Mouse (Mus musculus): ENCODE measurements around the gene Lin28b.

Lin28b gene

DNA sequence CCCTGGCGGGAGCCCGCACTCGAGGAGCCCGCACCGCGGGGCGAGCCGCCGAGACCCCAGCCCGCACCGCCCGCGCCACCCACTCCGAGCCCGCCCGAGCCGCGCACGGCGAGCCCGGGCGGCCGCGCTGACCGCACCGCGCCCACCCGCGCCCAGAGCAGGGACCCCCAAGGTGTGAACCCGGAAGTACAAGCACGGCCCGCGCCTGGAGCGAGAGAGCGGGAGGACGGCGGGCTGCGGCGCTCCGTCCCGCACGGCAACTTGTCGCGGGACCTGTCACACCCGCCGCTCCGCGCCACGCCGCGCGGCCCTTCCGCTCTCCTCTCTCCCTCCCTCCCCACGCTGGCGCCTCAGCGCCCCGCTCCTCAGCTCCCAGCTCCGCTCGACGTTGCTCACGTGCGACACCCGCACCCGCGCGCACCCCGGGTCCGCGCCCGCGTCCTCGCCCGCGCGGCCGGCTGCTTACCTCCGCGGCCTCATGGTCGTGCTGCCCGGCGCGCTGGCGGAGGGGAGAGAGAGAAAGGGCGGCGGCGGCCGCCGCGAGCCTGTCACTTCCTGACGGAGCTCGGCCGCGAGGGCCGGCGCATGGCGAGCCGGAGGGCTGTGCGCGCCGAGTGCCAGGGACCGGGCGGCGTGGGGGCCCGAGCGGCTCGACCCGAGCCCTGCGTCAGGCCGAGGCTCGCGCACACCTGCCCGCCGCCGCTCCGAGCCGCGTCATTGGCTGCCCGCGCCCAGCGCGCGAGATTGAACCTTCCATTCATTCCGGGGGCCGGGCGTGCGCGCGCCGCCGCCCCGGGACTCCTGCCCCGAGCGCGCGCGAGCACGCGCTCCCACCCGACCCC, at the start of gene Lin28b:
TSS of gene Lin28b (minus strand) at position 635 of the 842 bp plus-strand sequence.
- DNase-seq (ENCODE audit: low spot score) = peak; percentile 90

DNA sequence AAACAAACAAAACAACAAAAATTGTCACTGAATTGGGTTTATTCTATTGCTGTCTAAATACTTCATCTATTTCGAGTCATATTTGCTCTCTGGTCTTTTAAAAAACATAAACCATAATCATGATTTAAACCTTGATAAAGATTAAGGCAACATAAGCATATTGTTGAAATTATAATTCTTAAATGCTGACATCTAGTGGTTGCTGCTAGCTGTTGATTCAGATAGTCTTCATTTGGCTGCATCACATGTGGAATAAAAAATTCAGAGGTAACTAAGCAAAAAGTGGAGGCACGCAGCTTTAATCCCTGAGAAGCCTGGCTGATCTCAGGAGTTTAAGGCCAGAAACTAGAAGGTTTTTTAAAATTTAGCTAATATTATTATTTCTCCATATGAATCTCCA, 25.6 kb upstream of the Lin28b start:
- DNase-seq (ENCODE audit: low spot score) = no peak

DNA sequence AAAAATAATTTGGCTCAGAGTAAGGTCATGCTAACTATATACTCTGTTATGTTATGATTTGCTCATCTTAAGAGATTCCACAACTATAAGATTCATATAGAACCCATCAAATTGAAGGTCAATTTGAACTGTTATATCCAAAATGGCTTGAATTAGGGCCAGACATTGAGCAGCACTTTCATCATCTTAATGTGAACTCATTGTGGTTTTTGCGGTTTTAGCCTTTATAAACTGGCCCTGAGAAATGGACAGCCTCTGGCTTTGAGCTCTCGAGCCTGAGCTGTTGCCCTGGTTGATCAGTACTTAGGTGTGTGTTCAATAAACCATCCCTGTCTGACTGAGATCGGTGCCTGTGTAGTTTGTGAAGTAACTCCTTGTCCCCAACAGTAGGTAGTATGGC, 24.5 kb upstream of the Lin28b start:
- DNase-seq (ENCODE audit: low spot score) = no peak

DNA sequence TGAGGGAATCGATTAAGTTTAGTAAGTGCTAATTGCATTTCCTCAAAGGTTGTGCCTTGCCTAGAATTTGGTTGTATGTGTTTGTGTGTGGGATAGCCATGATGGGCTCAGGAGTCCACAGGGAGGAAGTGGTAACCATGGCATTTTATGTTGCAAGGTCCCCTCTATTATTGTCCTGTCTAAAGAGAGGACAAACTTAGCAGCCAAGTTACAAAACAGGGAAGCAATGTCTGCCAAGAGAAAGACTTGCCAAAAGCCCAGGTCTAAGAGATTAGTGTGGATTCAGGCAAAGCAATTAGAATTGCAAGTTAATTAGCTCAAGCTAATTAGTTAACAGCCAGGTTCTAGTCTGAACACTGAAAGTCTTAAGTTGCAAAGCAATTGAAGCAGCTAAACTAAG, 14.1 kb upstream of the Lin28b start:
- DNase-seq (ENCODE audit: low spot score) = no peak

DNA sequence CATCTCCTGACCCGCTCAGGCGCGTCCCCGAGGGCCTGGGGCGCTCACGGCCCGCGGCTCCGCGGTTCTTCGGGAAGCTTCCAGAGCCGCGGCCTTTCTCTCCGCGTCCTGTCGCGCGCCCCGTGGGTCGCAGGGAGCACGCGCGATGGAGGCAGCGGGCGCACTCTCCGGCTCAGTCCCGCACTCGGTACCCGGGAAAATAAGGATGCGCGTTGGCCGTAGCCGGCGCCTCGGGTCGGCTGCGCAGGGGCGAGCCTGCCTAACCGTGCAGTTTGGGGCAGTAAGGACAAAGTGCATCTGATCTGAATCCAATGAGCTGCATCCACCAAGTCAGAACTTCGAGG, 380 bp upstream of the Lin28b start:
- no peak for DNase-seq (ENCODE audit: low spot score)

DNA sequence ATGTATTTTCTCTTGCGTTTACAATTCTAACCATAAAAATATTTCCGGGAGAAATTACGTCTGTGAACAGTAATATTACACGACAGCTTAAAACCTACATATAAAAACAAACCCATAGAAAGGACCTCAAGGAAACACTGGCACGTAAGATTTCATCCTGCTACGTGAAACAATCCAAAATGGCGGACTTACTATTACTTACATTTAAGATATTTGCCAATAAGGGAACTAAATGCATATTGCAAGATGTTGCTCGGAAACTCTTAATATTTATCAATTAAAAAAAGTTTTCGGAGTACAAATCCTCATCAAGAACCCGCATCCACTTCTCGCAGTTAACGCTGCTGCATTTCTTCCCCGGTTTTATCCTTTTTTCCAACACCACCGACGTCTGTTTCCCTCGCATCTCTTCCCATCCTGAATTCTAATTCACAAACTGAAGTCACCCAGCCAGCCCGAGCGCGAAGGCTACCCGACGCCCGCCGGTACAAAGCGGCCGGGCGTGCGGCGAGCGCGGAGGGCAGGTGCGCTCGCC, 902 bp downstream of the Lin28b start:
- DNase-seq (ENCODE audit: low spot score) = peak; percentile 54

DNA sequence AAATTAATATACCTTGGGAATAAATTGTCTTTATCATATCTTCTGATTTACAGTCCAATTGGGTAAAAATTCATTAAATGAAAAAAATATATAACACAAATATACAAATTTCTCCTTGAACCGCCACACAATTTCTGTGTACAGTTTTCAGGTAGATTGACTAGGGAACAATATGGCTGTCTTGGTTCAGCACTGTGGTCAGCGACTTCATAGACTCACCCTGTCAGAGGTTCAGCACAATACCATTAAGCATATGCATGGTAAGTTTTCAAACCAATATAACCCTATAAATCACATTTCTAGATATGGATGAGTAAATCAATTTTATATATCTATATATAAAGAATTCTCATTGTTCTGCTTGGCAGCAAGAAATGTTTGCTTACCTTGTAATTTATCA, 3.0 kb downstream of the Lin28b start:
- peak; percentile 79 for DNase-seq (ENCODE audit: low spot score)

DNA sequence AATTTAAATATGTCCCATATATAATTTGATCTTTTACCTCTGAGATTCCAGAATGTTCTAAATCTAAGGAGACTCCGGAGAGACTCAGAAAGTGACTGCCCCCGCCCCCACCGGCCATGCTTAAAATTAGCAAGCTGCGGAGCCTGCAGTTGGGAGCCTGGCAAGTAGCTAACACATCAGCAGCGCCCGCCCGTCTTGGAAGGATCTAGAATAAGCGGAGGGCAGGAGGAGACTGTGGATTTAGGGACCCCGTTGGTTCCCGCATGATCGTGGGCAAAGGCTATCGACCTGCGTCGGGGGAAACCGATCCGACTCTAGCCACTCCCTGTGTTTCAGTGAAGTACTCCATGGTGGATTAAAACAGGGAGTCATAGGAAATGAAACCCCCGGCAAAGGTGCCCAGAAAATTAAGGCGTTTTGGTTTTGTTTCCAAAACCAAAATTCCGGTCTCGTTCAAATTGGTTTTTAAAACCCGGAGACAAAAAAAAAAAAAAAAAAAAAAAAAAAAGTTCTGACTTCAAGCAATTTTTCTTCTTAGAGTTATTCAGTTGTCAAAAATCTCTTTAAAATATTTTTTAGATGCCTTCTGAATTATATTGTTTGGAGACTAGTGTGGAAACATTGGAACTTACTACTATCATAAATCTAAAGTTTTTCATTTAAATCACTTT, 12.4 kb downstream of the Lin28b start:
- DNase-seq (ENCODE audit: low spot score) = peak; percentile 50

DNA sequence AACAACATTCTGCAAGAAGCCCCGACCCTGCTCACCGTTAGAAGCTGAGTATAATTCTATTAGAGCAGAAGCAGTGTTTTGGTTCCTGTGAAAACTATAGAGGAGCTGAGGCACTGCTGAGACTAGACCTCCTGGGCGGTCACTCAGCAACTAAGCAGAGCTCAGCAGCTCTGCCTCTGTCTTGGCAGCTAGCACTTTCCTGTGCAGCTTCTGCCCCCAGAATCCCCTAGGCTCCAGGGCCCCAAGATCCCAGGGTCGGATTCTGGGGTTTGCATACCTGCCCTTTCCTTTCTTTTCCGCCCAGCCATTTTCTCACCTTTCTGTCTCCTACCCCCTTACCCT, 13.1 kb downstream of the Lin28b start:
- DNase-seq (ENCODE audit: low spot score) = peak; percentile 54

DNA sequence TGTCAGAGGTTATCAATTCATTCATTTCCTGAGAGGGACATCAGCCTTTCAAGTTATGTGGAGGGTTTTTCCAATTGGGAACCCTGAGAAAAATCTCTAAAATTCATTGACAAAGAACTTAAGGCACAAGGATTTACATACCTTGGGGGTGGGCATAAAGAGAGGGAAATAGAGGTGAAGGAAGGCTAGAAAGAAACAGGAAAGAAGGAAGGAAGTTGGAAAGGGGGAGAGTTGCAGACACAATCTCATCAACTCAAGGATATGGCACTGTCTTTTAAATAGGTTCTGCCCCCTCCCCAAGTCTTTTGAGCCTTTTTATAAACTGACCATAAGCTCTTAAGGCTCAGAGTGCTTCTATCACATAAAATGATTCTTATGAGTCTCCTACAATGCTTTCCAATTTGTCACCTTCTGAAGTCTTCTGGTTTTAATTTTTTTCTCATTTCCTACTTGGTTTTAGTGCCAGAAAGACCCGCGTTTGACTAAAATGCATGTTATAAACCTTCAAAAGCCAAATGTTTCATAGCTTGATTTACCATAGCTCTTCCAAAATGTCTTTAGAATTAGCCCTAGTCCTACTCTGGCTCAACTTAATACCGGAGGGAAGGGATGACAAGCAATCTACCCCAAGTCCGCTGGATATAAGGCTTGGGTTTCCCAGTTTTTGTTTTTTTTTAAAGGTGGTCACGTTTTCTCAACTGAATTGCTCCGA, 13.6 kb downstream of the Lin28b start:
- no peak for DNase-seq (ENCODE audit: low spot score)

DNA sequence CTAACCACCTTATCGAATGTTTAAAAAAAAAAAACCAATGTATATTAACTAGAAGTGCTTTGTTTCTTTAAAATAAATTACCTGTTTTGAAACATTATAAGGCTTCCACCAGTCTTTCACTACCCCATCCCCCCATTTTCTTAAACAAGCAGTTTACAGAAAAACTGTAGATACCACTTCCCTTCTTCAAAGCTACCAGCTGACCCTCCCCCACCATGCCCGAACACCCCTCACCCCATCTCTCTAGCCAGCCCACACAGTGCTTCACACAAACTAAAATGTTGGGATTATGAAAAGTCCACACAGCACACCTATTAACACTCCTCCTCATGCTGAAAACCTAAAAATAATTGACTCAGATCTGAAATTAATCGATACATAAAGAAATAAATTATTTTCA, 14.9 kb downstream of the Lin28b start:
- DNase-seq (ENCODE audit: low spot score) = no peak

DNA sequence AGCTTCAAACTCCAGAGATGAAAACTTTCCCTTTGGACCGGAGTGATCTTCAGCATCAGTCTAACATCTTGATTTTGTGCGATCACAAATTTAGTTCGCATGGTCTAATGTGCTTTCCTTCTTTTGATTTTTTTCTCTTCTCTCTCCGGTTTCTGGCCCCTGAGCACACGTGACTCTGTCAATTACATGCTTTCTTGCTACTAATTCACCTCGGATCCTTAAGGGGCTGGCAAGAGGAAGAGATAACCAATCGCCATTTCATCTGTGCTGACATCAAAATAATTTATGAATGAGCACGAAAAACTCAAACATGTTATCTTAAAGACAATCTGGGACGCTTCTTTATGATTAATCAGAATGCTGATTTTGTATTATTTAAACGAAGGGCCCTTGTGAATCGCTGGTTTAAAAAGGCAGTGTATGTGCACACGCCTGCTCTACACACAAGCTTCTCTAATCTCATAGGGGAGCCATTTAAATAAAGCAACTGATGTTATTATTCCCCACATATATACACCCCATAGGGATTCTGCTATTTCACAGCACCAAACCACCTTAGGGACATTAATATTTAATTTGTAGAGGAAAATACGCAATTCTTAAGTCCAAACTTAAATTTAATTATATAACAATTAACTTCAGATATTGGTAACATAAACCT, 16.0 kb downstream of the Lin28b start:
- DNase-seq (ENCODE audit: low spot score) = peak; percentile 78

DNA sequence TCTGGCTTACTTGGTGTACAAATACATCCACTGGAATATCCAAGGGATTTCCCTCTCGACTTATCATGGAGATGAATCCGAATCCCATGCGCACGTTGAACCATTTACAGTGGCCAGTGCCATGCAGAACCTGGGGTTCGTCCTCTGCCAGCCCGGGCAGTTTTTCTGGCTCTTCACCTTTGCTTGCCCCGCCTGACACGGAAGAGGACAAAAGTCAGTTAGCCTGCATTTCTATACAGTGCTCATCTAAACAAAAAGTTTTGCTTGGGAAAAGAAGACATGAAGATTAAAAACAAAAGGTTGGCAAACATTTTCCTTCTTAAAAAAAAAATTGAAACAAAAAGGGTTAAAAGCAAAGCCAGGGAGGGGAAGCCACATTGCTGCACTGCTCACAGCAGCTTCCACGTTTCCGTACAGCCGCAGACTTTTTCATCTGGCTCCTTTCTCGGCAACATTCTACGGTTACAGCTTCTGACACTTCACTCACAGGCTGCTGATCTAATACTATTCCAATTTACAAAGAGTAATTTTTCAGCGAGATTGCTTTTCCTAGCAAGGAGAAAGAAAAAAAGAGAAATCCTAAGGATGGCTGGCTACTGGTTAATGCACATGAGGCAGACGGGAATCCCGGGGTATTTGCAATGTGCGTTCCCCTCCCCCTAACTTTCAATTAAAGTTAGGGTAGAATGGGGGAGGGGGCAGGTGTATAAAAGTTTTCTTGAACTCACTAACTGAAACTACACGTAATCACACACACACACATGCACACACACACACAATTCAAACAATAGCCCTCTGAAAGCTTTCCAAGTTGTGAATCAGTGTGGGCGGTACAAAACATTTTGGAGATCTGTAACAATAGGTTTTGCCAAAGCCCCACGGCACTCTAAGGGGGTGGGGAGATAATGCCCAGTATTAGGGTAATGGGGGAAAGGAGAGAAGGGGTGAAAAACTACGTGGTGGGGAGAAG, 16.9 kb downstream of the Lin28b start:
- peak; percentile 79 for DNase-seq (ENCODE audit: low spot score)

DNA sequence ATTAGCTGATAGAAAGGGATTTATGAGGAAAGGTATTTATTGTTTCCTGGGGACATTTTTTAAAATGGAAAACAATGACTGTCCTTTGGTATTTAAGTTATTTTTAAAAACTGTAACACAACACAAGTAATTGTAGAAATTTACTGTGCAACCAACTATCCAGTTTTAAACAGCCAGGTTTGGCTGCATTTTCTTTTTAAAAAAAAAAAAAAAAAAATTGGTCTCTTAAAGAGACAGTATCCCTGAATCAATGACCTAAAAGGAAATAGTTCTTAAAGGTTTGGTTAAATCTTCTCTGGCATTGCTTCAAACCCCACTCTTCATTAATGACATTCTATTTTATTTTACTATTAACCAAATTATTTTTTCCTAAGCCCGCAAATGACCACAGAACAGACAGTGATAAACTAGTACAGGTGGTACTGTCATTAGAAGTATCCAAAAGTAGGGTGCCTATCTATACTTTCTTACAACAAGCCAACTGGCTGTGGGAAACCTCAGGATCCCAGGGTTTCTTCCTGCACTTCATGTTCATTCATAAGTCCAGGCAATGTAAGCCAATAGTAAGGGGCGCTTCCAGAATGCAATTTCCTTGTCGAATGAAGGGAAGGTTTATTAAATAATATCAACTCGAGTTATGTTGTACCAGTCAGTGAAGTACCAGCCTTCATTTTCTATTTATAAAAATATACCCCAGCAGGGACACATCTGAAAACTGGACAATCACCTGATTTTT, 17.8 kb downstream of the Lin28b start:
- no peak for DNase-seq (ENCODE audit: low spot score)

DNA sequence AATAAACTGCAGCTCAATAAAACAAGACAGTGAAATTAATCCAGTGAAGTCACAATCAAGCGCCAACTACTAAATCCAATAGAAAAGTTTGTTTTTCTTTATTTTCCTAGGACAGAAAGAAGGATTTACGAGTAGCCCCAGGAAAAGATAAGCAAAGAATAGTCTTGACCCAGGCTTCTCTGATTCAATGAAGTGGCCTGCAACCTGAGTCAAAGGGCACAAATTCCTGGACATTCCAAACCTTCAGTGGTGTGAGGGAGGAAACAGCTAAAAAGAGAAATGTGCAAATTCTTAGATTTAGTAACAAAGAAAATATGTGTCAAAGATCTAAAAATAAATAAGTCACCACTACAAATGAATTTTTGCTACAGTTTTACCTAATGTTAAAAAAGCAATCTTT, 27.6 kb downstream of the Lin28b start:
- peak; percentile 59 for DNase-seq (ENCODE audit: low spot score)

DNA sequence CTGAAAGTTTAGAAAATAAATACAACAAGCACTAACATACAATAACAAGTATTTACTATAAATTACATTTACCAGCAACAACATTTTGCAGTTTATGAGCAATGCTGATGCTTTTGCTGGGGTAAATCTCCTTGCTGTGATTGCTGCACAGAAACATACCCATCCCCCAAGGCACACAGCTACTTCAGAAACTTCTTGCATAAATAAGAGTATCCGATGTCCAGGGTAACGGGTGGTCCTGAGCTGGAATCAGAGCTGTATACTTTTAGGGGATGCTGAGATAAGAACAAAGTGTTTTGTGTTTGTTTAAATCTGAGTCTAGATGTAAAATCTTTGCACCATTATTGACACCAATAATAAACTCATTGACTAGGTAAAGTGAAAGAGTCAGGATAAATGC, 28.1 kb downstream of the Lin28b start:
- peak; percentile 80 for DNase-seq (ENCODE audit: low spot score)

DNA sequence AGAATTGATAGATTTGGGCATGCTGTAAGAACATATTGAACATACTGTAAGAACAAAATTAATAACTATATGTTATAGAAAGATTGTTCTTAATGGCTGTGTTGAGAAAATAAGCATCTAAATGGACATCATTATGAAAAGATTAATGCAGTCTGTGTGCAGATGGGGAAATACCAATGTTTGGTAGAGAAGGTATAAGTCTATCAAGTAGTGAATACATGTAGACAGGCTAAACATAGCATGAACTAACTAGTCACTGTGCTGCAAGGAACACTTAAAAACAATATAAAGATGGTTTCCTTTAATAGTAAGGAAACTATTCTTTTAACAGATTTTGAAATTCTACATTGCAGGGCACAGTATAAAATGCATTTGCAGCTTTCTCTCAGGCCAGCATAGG, 39.6 kb downstream of the Lin28b start:
- DNase-seq (ENCODE audit: low spot score) = no peak

DNA sequence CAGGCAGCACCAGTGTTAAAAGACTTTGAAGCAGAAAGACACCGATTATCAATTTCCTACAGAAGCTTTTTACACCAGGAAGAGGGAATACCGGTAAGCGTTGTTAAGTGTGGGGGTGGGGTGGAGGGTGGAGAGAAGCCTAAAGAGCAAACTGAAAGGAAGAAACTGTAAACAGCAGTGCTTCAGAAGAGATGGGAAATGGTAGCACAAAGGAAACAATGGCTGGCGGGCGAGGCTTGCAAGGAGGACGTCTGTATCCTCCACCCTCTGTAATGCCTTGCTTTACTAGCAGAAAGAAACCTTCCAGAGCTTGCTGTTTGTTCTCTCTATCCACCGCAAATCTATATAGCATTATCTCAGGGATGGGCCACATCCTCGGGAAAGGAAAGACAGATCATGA, 40.0 kb downstream of the Lin28b start:
- peak; percentile 51 for DNase-seq (ENCODE audit: low spot score)

DNA sequence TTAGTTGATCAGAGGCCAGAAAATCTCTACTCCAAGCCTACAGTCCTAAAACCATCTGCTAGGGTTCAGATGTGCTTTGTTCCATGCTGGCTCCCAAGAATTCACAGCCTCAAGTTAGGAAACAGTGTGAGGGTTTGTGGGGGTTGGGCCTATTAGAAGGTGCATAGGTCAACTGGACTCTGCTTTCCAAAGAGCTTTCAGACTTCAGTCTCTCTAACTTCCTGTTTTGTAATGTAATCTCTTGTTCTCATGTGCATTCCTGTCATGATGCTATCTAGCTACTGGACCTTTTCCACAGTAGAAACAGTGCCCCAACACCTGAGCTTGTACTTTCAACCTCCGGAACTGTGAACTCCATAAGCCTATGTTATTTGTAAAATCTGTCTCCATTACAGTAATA, 63.8 kb downstream of the Lin28b start:
- DNase-seq (ENCODE audit: low spot score) = peak; percentile 74

DNA sequence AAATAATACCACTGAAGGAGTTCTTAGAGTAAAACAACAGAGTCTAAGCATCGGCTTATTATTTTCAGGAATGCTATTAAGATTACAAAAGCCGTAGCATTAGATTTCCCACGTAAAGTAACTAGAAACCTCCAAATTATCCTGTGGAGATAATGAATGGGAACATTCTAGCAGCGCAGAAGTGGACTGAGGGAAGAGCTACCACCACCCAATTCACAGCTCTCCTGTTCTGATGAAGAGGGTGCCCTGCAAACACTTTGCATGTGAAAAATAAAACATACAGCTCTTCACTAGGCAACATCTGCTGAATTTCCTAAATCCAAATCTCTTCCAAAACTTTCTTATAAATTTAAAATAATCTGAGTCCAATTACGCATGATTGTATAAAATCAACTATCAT, 74.1 kb downstream of the Lin28b start:
- DNase-seq (ENCODE audit: low spot score) = no peak

DNA sequence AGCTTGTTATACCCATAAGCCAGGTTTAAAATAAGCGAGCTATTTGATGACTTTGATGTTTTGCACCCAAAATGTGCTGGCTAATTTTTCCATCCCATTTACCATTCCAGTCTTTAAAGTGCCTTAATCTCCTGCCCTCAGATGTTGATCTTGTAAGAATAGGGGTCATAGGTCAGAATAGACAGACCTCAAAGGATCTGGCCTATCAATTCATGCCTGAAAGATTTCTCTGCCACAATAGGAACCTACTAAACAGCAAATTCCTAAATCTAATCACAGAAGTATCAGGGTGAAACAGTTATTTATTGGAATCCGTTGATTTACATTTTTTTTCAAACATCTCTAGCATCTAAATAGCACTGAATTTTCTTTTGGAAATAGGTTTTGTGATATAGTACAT, 74.5 kb downstream of the Lin28b start:
- DNase-seq (ENCODE audit: low spot score) = peak; percentile 76

Data from embryo, embryonic 10 days (tissue).